Mouse (Mus musculus) layer of hippocampus, adult 2 months (tissue): ENCODE results near the gene Krtap28-13. TPM values are rescaled to one million over a fixed set of nuclear protein-coding genes. Genes with fewer than 3 reads are reported as not detected.

Experiments used
- DNase-seq, 2 experiments: peaks; one replicate each; pipeline ENCODE4 v3.0.0; 2022; ENCODE audit warnings: low spot score in 2 of 2
- H3K27ac ChIP-seq: fragments of 200-600 bp; 2 replicates; pipeline ENCODE4 v1.8.1; 2022
- H3K4me3 ChIP-seq: fragments of 200-600 bp; 2 replicates; pipeline ENCODE4 v1.8.1; 2022; ENCODE audit warnings: mild to moderate bottlenecking
- CTCF ChIP-seq: fragments of 200-600 bp; conservative IDR thresholded peaks from 2 replicates; pipeline ENCODE4 v1.8.1; 2022; ENCODE audit warnings: antibody characterized with exemption, mild to moderate bottlenecking, moderate library complexity
- total RNA-seq, 2 experiments: library from RNA; stranded (reverse); gene quantifications; 2 replicates each; pipeline ENCODE4 v1.2.3; 2021

Gene Krtap28-13
- total RNA-seq, 2 experiments from 2014 or later, result not detected

DNA sequence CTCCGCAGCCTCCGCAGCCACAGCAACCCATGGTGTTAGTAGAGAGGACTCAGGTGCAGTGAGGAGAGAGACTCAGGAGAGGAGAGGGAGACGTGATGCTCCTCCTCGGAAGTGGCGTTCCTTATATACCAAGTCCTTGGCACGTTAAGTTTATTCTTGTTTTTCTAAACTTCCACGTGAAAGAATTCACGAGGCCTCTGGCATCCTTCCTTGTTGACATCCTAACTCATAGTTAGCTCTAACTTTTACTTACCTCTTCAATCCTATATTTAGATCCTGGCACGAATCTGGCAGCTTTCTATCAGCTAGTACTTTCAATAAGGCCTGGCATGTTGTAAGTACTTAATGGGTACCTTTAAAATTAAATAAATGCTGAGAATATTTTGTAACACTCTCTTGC lies 1.5 kb upstream of the Krtap28-13 start, which contains the start of gene A030005K14Rik:
Gene A030005K14Rik, minus strand, starts transcription at position 101 of the 400 bp plus-strand sequence.
- H3K27ac ChIP-seq, result no peak within 1 kb of the TSS
- TF ChIP-seq CTCF, result no peak
- no peak within 1 kb of the TSS for H3K4me3 ChIP-seq
- DNase-seq, result no peak

DNA sequence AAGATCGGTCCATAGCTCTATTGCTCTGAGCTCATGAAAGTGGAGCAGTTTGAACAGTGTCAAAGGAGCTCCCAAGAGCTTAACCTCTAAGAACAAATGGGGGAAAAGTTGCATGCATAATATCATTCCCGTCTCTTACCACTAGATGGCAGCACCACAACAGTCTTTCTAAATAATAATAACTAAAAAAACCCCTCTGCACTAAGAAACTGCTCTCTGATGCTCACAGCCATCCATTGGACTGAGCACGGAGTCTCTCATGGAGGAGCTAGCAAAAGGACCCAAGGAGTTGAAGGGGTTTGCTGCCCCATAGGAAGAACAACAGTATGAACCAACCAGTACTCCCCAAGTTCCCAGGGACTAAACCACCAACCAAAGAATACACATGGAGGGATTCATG lies 4.1 kb downstream of the Krtap28-13 start:
- no peak overlapping the region for H3K27ac ChIP-seq
- H3K4me3 ChIP-seq, result no peak overlapping the region
- DNase-seq, result peak; percentile 9 to 25
- TF ChIP-seq CTCF, result peak; percentile 84

DNA sequence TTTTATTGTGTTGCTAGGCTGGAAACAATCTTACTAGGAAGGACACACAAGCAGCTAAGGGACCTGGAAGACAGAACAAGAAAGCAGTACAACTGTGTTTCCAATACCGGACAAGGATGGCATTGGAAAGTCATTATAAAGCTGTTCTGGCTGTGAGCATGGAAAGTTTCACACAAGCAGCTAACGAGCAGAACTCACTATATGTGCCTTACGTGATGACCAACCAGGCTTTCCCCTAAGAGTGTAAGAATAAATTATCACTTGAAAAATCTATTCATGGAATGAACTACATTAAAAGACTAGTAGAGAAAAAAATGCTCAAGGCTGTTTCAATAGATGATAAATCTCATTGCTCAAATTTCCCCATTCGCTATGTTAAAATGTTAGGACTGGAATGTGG lies 5.8 kb downstream of the Krtap28-13 start:
- TF ChIP-seq CTCF, result no peak
- Histone ChIP-seq H3K27ac (no peak overlapping the region), H3K4me3 (no peak overlapping the region)
- DNase-seq, result no peak

DNA sequence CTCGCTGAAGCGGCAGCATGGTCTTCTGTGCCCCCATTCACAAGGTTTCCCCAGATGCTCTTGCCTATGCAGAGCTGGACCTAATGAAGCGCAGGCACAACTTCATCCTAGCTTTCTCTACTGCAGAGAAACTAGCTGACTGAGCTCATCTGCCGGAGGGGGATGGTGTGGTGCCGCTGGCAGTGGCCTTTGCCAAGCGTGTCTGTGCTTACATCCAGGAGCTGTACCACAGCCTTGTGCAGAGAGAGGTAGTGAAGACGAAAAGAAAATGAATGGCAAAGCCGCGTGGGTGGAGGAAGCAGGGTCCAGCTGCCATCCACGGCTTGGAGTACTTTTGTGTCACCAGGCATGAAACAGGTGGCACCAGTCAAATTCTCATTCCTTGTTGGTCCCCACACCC lies 6.5 kb downstream of the Krtap28-13 start:
- Histone ChIP-seq H3K27ac (no peak overlapping the region), H3K4me3 (no peak overlapping the region)
- peak in 1 of 2 experiments; percentile 22 for DNase-seq
- no peak for TF ChIP-seq CTCF

DNA sequence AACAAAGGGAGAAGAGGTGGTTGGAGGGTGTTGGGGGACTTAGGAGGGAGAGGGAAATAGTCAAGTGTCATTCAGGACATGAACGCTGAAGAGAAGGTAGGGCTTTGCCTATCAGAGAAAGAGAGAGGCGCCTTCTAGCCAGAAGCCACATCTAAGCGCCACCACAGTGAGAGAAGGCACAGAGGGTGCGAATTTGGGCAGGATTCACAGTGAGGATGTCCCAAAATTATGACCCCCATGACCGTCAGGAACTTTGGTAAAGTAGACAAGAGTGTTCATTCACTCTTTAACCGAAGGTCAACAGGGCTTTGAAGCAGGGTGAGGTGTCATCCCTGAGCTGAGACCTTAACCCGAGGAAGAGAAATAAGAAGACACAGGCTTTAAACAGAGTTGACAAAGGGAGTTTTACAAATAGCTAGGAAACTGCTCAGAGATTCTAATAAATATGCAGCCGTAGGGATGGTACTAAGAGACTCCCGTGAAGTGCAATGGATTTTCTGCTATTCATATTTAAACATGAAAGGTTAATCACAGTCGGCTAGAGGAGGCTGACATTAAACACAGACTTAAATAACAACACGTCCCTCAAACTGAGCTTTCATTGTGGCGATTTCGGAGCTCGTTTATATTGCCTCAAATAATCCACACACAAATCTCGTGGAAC lies 14.9 kb downstream of the Krtap28-13 start:
- no peak for TF ChIP-seq CTCF
- peak overlapping the region; percentile 41 for H3K4me3 ChIP-seq

DNA sequence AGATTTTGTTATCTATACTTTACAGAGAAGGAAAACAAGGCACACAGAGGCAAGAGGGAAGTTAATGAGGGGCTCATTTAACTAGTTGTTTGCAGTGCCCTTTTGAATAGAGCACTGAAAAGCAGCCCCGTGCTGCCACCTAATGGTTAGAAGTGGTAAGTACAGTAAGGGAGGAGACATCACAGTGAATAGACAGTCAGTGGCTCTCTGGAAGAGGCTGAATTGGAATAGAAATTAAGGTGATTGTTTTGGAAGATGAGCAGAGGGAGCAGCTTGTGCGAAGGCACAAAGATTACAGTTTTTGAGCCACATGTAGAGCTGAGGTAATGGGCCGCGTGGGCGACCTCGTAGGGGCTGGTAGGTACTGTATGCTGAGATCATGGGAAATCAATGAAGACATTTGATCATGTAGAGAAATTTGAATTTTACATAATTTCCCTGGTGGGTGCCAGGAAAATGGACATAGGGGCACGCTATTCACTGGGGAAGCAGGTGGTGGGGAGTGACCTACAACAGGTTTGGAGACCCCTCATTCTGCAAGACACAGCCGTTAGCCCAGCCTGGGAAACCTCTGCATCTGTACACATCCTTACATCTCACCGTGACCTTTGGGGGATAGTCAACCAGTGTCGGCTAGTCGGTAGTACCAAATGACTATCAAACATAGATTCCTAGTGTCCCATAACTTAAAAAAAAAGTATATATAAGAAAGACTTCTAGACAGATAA lies 15.6 kb downstream of the Krtap28-13 start:
- DNase-seq, result peak; percentile 7 to 55
- Histone ChIP-seq H3K4me3 (peak overlapping the region; percentile 41), H3K27ac (no peak overlapping the region)
- TF ChIP-seq CTCF, result peak; percentile 94

More for the DNA sequence above, 14.9 kb downstream of the Krtap28-13 start:
- no peak overlapping the region for H3K27ac ChIP-seq
- no peak for DNase-seq

DNA sequence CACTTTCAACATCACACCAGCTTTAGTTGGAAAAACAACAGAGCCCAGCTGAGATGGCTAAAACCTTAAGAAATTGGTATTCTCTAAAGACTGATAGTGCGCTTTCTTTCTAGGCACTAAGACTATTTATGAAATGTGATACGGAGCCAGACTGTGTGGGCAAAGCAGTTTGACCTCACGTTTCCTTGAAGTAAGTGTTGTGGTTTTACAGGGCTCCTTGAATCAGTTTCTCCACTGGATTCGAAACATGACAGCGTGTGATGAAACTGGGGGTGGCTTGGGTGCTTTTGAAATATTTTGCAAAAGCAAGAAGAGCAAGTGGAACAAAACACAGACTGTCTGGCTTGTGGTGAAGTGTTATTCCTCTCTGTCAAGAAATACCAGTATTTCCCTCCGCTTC lies 16.3 kb downstream of the Krtap28-13 start:
- peak in 1 of 2 experiments; percentile 5 for DNase-seq
- Histone ChIP-seq H3K27ac (no peak overlapping the region), H3K4me3 (no peak overlapping the region)
- no peak for TF ChIP-seq CTCF

DNA sequence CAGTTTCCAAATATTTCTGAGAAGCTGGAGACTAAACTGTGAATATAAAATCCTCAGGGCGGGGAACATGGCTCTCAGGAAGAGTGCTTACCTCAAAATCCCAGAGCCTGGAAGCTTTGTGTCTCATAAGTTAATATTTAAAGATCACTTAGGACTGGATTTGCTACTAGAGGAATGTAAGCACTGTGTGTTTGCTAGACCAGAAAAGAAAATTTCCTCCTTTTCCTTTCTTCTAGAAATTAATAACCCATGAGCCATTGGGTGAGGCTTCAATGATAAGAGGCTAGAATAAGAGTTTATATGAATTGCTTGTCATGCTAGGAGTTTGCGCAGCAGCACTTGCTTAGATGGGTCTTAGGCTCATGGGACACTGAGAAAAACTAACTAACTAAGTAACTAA lies 24.1 kb downstream of the Krtap28-13 start:
- no peak overlapping the region for H3K4me3 ChIP-seq
- no peak overlapping the region for H3K27ac ChIP-seq
- DNase-seq, result no peak
- TF ChIP-seq CTCF, result no peak

DNA sequence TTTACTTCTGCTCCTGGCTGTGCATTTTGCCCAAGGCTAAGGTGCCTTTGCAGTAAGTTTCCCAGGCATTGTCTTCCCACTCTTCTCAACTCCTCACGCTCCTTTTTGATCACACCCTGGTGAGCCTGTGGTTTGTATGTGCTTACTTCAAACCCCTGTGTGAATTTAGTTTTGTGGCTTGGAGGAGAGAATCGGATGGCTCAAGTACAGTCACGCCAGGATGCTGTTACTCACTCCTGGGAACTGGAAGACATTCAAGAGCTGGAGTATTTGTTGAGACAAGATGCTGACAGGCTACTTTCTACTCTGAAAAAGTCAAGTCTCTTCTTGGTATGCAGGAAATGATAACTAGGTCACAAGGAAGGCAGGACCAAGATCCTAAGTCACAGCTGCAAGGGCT lies 30.5 kb downstream of the Krtap28-13 start:
- Histone ChIP-seq H3K4me3 (no peak overlapping the region), H3K27ac (no peak overlapping the region)
- no peak for TF ChIP-seq CTCF
- DNase-seq, result no peak

DNA sequence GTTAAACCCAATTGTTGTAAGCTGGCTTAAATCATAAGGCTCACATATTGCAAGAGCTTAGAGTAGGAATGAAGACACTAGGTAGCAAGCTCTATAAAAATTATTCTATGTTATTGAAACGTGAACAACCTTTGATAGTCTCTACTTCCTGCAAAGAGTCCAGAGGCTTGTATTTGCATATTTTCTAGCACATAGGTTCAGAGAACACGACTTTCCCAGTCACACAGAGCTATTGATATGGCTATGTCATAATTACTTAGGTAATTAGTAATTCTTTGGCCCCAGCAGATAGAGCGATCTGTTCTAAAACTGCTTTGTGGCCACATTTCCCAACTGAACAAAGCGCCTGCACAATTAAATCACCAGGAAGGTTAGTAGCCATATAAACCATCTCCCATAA lies 36.2 kb downstream of the Krtap28-13 start:
- TF ChIP-seq CTCF, result no peak
- no peak for DNase-seq
- H3K4me3 ChIP-seq, result no peak overlapping the region
- no peak overlapping the region for H3K27ac ChIP-seq

DNA sequence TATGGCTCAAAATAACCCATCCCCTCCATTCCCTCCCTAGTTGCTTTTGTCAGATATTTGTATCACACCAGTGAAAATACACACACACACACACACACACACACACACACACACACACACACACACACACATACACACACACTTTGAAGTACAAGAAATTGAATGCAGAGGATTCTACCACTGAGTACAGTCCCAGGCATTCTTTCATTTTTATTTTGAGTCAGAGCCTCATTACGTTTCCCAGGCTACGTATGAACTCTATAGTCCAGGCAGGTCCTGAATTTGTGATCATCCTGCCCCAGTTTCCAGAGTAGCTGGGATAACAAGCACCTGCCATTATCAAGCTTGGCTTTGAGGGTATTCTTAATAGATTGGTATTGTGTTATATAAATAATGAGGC lies 38.4 kb downstream of the Krtap28-13 start:
- DNase-seq, result no peak
- no peak overlapping the region for H3K4me3 ChIP-seq
- H3K27ac ChIP-seq, result no peak overlapping the region
- TF ChIP-seq CTCF, result no peak

DNA sequence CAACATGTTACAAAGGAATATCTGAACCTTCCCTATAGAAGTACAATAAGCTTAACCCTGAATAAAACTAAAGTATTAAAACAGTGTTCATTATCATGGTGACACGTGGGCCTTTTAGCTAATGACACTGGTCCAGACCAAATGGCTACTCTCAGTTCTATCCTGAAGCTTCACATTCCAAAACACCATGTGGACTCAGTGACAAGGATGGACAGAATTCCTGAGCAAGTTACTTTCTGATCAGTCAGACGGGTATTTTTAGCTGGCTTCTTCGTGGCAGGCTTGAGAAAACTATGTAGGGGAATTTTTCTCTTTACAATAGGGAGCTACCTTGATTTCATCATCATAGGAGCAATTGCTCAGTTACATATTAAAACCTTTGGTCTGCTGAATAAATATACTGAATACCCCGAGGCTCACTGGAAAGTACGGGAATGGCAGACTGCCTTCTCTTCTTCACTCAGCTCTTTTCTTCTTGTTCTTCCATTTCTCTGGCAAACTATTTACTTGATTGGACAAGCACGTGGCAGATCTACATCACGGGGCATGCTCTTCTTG lies 38.9 kb downstream of the Krtap28-13 start:
- no peak for TF ChIP-seq CTCF
- Histone ChIP-seq H3K27ac (no peak overlapping the region), H3K4me3 (no peak overlapping the region)
- no peak for DNase-seq

DNA sequence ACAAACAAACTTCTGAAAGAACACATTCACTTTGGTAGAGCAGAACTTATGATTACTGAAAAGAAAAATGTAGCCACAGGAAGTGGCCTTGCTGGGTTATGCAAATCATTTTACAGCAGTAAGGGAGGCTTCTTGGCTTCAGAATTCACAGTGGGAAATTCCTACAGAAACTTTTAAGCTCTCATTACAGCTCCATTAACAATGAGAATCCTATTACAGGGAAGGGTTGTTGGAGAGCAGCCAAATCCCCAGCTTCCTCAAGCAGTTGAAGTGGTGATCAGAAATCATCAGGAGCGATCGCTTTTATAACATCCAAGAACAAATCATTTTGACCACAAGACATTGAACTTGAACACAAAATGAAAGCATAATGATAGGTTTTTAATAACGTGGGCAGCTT lies 41.2 kb downstream of the Krtap28-13 start:
- no peak for TF ChIP-seq CTCF
- no peak overlapping the region for H3K4me3 ChIP-seq
- DNase-seq, result no peak
- no peak overlapping the region for H3K27ac ChIP-seq
